Mouse (Mus musculus): ENCODE data around the gene Btbd9.

DNA sequence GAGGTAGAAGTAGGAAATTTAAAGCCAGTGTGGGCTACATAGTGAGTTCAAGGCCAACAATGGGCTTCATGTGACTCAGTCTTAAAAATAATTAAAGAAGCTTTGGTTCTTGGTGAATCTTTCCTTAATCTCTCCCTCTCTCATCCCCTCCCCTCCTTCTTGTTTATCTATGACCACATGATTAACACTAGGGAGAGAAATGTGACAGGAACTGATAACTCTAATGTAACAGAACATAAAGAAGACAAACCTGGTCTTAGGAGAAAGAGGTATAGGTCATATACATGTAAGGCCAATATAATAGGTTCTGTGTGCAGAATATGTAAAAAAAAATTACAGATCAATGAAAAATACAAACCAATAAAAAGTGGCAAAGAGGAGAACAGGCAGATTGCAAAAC, 37.1 kb upstream of the Btbd9 start:
- TF ChIP-seq CTCF (IDR thresholded peaks at IDR 0.05; ENCODE audit: extremely low read depth, insufficient read depth, insufficient read length, insufficient replicate concordance), result no peak
- no peak for TF ChIP-seq POLR2A (IDR thresholded peaks at IDR 0.05; ENCODE audit: low read depth, low read length)
